Mouse (Mus musculus) G1E (cell line): ENCODE measurements around the gene Trak1.

ENCODE experiments used
- CTCF ChIP-seq: IDR thresholded peaks from 2 replicates; pipeline ENCODE4 v1.5.1; 2012; ENCODE audit warnings: low read depth, low read length, inconsistent platforms, mixed read lengths
- GATA1 ChIP-seq: IDR thresholded peaks from 2 replicates; pipeline ENCODE4 v1.6.1; 2012; ENCODE audit warnings: borderline replicate concordance, low read length, inconsistent platforms, mixed read lengths
- GATA2 ChIP-seq: IDR thresholded peaks from 2 replicates; pipeline ENCODE4 v1.6.1; 2012; ENCODE audit warnings: low read depth, low read length, inconsistent platforms, borderline replicate concordance
- POLR2AphosphoS5 ChIP-seq: IDR thresholded peaks from 2 replicates; pipeline ENCODE4 v1.6.1; 2012; ENCODE audit warnings: low read depth, low read length, inconsistent platforms; ENCODE audit not compliant: insufficient replicate concordance
- TAL1 ChIP-seq: conservative IDR thresholded peaks from 2 replicates; pipeline ENCODE4 v1.6.1; 2012; ENCODE audit warnings: low read depth, low read length, inconsistent platforms, mixed read lengths

- no peak for TF ChIP-seq CTCF
- TF ChIP-seq POLR2AphosphoS5, result no peak
- no peak for TF ChIP-seq GATA1
- no peak for TF ChIP-seq GATA2
- TF ChIP-seq TAL1, result no peak
These were observed 101.5 kb downstream of the Trak1 start for GRCm38 (mm10) chr9:121398761-121399160.
